Mouse (Mus musculus): ENCODE data around the gene Nat8f5. TPM values are rescaled to one million over a fixed set of nuclear protein-coding genes. Genes with fewer than 3 reads are reported as not detected.

Gene Nat8f5
- total RNA-seq, 1 experiment from 2014 or later = not detected

Other genes starting within 250 kb of the Nat8f5 start
- gene Alms1, start 233.4 kb downstream of the Nat8f5 start, total RNA-seq (2017) = 3.8 to 6.3 TPM (median 4.1 TPM) in 3 replicates
- gene Nat8f7, start 107.8 kb downstream of the Nat8f5 start, total RNA-seq (2017) = not detected in 3 replicates
- not detected in 3 replicates for gene Nat8f3, start 55.2 kb downstream of the Nat8f5 start, total RNA-seq (2017)
- gene Nat8f6, start within 50 bp of the Nat8f5 start, total RNA-seq (2017) = not detected in 3 replicates
- not detected in 3 replicates for gene Nat8, start 11.1 kb upstream of the Nat8f5 start, total RNA-seq (2017)
- gene Nat8f2, start 48.2 kb upstream of the Nat8f5 start, total RNA-seq (2017) = not detected in 3 replicates
- 2.5 to 3.9 TPM (median 2.5 TPM) in 3 replicates for gene Nat8f4, start 83.9 kb upstream of the Nat8f5 start, total RNA-seq (2017)
- gene Tprkb, start 90.9 kb upstream of the Nat8f5 start, total RNA-seq (2017) = 14.0 to 25.4 TPM (median 23.2 TPM) in 3 replicates
- 2.8 to 8.0 TPM (median 3.5 TPM) in 3 replicates for gene Nat8f1, start 94.7 kb upstream of the Nat8f5 start, total RNA-seq (2017)
- 75.8 to 124 TPM (median 81.0 TPM) in 3 replicates for gene Dusp11, start 140.7 kb upstream of the Nat8f5 start, total RNA-seq (2017)
- not detected in 3 replicates for gene Figla, start 195.2 kb upstream of the Nat8f5 start, total RNA-seq (2017)
- 0.11 to 0.29 TPM in 2 of 3 replicates, not detected in the other for gene Add2, start 207.7 kb upstream of the Nat8f5 start, total RNA-seq (2017)